Mouse (Mus musculus) hematopoietic multipotent progenitor cell, adult 10-12 weeks (in vitro differentiated cells): ENCODE results near the gene Glb1. TPM values are rescaled to one million over a fixed set of nuclear protein-coding genes. Genes with fewer than 3 reads are reported as not detected.

Experiments
- polyA plus RNA-seq: library from polyadenylated mRNA; stranded (reverse); fragments of >175 nt; gene quantifications from 2 replicates; pipeline ENCODE4 v1.2.3, GENCODE M21; 2012; ENCODE audit warnings: low replicate concordance

Glb1 gene
- polyA plus RNA-seq = 14.0 and 15.1 TPM in 2 replicates

GRCm38 (mm10) chr9:114400949-114401684 lies at the start of gene Glb1, which contains the start of gene Tmppe:
Glb1 (plus strand) TSS chr9:114401076.
Tmppe (plus strand) TSS chr9:114401105.

DNA sequence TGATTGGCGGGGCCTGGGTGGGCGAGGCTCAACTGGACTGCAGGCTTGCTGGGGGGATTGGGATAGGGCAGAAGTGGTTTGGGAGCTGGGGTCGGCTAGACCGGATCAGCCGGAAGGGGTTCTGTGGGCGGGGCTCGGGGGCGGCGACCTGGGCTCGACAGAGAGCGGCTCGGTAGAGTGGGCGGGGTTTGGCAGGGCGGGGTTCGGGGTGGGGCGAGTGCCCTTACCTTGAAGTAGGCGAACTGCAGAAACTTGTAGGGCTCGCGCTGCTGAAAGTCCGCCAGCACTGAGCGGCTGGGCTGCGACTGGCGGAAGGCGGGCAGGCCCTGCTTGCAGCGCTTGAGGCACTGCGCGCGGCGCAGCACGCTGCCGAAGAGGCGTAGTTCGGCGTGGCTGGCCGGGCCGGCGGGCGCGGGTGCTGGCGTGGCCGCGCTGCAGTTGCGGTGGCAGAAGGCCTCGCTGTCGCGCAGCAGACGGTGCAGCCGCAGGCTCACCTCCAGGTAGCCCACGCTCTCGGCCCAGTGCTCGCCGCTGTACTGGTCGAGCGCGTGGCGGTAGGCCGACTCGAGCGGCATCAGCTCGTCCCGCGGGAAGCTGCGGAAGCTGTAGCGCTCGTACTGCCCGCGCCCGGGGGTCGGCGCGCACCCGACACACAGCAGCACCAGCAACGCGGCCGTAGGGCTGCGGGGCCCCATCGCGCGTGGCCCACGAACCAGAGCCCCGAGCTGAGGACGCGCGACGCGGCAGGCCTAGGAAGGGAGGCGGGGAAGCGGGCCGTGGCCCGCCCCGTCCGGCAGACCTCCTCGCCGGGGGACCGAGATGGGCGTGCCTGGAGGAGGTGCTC lies 10.7 kb upstream of the Glb1 start, which contains the start of gene Crtap:
Crtap (minus strand) TSS at position 771 of the 844 bp plus-strand sequence.

GRCm38 (mm10) chr9:114504816-114505215 lies 103.9 kb downstream of the Glb1 start, which contains the start of gene Ccr4:
Ccr4 (minus strand) TSS chr9:114504916.

GRCm38 (mm10) chr9:114515364-114515763 lies 114.5 kb downstream of the Glb1 start, which contains the start of gene C130032M10Rik:
C130032M10Rik (plus strand) TSS chr9:114515697.

Other genes with a start within 250 kb of the Glb1 start
- gene Bcl2a1c, start 70.9 kb upstream of the Glb1 start, polyA plus RNA-seq = not detected in 2 replicates
- gene Crtap, start 10.4 kb upstream of the Glb1 start, polyA plus RNA-seq = 6.9 and 16.8 TPM in 2 replicates
- gene Tmppe, start within 50 bp of the Glb1 start, polyA plus RNA-seq = 4.7 and 7.8 TPM in 2 replicates
- gene Ccr4, start 103.8 kb downstream of the Glb1 start, polyA plus RNA-seq = 0.77 and 1.0 TPM in 2 replicates
- not detected in 2 replicates for gene C130032M10Rik, start 114.6 kb downstream of the Glb1 start, polyA plus RNA-seq
- 0.01 and 0.03 TPM in 2 replicates for gene Trim71, start 163.3 kb downstream of the Glb1 start, polyA plus RNA-seq
- gene Cnot10, start 239.1 kb downstream of the Glb1 start, polyA plus RNA-seq = 16.3 and 27.6 TPM in 2 replicates